14 mouse cellular contexts compared by ENCODE assay signal in the genomic region with DNA sequence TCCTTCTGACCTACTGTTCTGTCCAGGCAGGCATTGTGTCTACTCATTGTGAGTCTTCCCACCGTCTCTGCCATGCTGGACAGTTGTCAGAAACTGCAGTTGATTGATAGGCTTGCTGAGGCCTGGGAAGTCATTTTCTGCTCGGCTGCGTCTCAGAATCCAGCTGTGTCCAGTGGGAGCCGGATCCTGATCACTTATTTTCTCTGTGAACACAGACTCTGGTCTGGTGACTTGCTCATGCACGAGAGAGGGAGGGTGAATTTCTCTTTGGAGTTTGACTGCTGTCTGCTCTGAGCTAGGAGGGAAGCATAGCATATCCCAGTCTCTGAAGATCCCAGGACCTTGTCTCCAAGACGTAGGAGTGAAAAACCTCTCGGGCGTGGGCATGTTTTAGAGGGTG.
DNase-seq lines count a peak whose midpoint lies in the region; ATAC-seq lines count a peak whose summit lies in the region.
"Had no signal": no experiment of that assay in that cellular context is flagged by ENCODE, and none has a peak within 500 bp of the region (broad histone marks: within the 10 kb centered on the region; RNA-seq: fewer than 3 reads in every experiment).

No protein-coding gene starts in this region.

- 41% methylated on average over 8 of the region's 8 CpGs for WGBS in neural tube, embryonic 12.5 days
- 73% methylated on average over 8 of the region's 8 CpGs for WGBS in forebrain, embryonic 16.5 days

- H3K9me3 ChIP-seq in neural tube, embryonic 12.5 days = no peaks in the 10 kb centered on the region
- no peaks in the 10 kb centered on the region for H3K9me3 ChIP-seq in forebrain, embryonic 16.5 days (ENCODE audit: control insufficient read depth, low read length)
- H3K9me3 ChIP-seq: embryonic facial prominence, embryonic 15.5 days; heart, embryonic 15.5 days; midbrain, embryonic 15.5 days had no signal

- H3K9ac ChIP-seq in neural tube, embryonic 12.5 days = no peak overlapping the region
- no peak overlapping the region for H3K9ac ChIP-seq in forebrain, embryonic 16.5 days (replicated peaks; ENCODE audit: low read depth, low read length)
- H3K9ac ChIP-seq: embryonic facial prominence, embryonic 15.5 days; heart, embryonic 15.5 days; midbrain, embryonic 15.5 days had no signal

- H3K36me3 ChIP-seq in neural tube, embryonic 12.5 days = no peaks in the 10 kb centered on the region
- H3K36me3 ChIP-seq in forebrain, embryonic 16.5 days (ENCODE audit: control insufficient read depth, insufficient read depth) = no peaks in the 10 kb centered on the region
- H3K36me3 ChIP-seq: embryonic facial prominence, embryonic 15.5 days; heart, embryonic 15.5 days; midbrain, embryonic 15.5 days had no signal

- peaks cover 16% of the 10 kb centered on the region for H3K4me1 ChIP-seq in neural tube, embryonic 12.5 days
- no peaks in the 10 kb centered on the region for H3K4me1 ChIP-seq in forebrain, embryonic 16.5 days (replicated peaks; ENCODE audit: control insufficient read depth, insufficient read depth, low read length)
- H3K4me1 ChIP-seq: heart, embryonic 15.5 days had no signal

- ATAC-seq in neural tube, embryonic 12.5 days (ENCODE audit: low FRiP score, low read depth) = peak; percentile 21; the same call in 1 of the 2 replicates
- ATAC-seq in forebrain, embryonic 16.5 days = no peak
- ATAC-seq: midbrain, embryonic 15.5 days had no signal

- peak; percentile 56 for DNase-seq in heart, adult 11 months
- DNase-seq in heart, adult 8-10 months (ENCODE audit: low spot score) = no peak
- DNase-seq in kidney, adult 11 months = peak; percentile 68
- peak; percentile 77 for DNase-seq in kidney, postnatal 10 days
- DNase-seq in layer of hippocampus, adult 9-11 months = no peak
- no peak for DNase-seq in layer of hippocampus, adult 11-12 months (ENCODE audit: low spot score)
- DNase-seq: cerebellum, postnatal 36 days; lung, adult 2 months; thymus, postnatal 4 days had no signal

- H3K4me3 ChIP-seq in neural tube, embryonic 12.5 days = no peak overlapping the region
- no peak overlapping the region for H3K4me3 ChIP-seq in forebrain, embryonic 16.5 days (replicated peaks; ENCODE audit: low read length)
- H3K4me3 ChIP-seq: embryonic facial prominence, embryonic 15.5 days; heart, embryonic 15.5 days; midbrain, embryonic 15.5 days had no signal

- no peaks in the 10 kb centered on the region for H3K27me3 ChIP-seq in neural tube, embryonic 12.5 days (replicated peaks)
- H3K27me3 ChIP-seq in forebrain, embryonic 16.5 days (replicated peaks; ENCODE audit: control insufficient read depth, insufficient read depth, low read length) = no peaks in the 10 kb centered on the region
- H3K27me3 ChIP-seq: embryonic facial prominence, embryonic 15.5 days; heart, embryonic 15.5 days; midbrain, embryonic 15.5 days had no signal

- no peak overlapping the region for H3K27ac ChIP-seq in neural tube, embryonic 12.5 days
- H3K27ac ChIP-seq in forebrain, embryonic 16.5 days (ENCODE audit: low read length) = no peak overlapping the region
- H3K27ac ChIP-seq: embryonic facial prominence, embryonic 15.5 days; heart, embryonic 15.5 days; midbrain, embryonic 15.5 days had no signal

- H3K4me2 ChIP-seq in neural tube, embryonic 12.5 days (replicated peaks) = no peak overlapping the region
- H3K4me2 ChIP-seq in forebrain, embryonic 16.5 days (ENCODE audit: low read length) = no peak overlapping the region
- H3K4me2 ChIP-seq: embryonic facial prominence, embryonic 15.5 days; heart, embryonic 15.5 days; midbrain, embryonic 15.5 days had no signal

Comparison
In these comparisons a context has a peak if more than half of its experiments do, and no peak if none do; other contexts are left out.
1. DNase-seq: peak in heart, adult 11 months (single experiment), kidney, adult 11 months (single experiment) and kidney, postnatal 10 days (single experiment); none in heart, adult 8-10 months (single experiment), layer of hippocampus, adult 9-11 months (single experiment) and layer of hippocampus, adult 11-12 months (single experiment).